Mouse (Mus musculus): ENCODE data around the gene Ksr2. TPM values are rescaled to one million over a fixed set of nuclear protein-coding genes. Genes with fewer than 3 reads are reported as not detected.

Gene Ksr2
- polyA plus RNA-seq, 2 experiments from 2014 or later: 0.20 to 0.27 TPM

DNA sequence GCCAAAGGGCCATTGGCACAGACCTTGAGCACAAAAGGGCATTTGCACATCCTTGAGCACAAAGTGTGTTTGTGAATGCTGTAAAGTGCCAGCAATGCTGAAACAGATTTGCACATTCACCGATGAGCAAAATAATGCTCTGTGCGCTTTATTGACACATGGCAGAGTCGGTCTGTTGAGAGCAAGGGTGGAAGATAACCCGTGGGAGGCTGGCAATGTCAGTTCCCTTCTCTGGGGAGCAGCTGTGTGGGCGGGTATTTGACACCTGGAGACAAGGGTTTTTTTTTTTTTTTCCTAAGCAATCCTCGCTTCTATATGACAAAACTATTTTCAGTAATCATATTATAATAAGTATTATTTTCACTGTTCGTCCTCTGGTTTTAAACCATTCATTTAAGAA lies 389.8 kb downstream of the Ksr2 start:
- no peak for ATAC-seq

DNA sequence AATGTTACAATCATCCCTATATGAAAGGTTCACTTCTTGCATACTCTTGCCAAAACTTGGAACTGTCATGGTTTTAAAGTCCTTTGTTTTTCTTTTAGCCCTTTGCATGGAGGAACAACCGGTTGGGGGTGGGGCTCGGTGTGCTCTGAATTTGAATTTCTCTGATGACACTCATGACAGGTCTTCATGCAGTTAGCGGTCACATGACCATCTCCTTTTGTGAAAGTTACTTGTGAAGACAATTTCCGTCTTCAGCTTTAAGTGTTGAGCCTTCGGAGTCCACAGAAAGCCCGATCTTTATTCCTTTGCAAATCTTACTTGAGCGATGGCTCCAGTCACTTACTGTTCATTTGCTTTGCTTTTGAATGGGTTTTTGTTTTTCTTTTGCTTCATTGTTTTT lies 397.1 kb downstream of the Ksr2 start:
- no peak for ATAC-seq

DNA sequence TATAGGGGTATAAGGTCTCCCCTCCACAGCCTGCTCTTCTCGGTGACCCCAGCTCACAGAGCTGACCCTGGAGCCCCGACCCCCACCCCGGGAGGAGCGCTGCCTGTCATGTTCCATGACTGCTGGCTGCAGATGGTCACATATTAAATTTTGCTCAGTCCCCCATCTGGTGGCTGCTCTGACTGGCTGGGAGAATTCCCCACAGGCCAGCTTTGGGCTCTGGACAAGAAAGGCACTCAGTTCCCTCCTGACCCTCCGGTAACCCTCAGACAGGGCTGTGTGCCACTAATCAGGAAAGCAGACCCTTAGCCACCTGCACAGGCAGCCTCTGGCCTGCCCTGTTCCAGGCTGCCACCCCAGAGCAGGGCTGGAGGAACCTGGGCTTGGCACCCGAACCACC lies 405.0 kb downstream of the Ksr2 start:
- no peak for ATAC-seq

DNA sequence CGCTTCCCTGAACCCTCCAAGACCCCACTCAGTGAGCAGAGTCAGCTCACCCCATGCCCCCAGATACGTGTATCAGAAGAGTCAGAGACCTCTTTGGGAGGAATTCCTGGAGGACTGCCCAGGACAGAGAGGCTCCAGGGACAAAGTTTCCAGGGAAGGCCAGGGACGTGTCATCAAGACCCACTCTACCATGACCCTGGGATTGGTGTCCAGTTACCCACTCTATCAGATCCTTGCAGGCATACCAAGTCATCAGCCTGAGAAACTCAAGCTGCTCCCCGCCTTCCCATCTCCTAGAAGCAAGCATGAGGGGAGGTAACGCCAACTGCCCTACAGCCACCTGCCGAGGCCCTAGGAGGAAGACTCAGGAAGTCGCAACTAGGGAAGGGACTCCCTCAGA lies 406.6 kb downstream of the Ksr2 start:
- ATAC-seq: no peak

DNA sequence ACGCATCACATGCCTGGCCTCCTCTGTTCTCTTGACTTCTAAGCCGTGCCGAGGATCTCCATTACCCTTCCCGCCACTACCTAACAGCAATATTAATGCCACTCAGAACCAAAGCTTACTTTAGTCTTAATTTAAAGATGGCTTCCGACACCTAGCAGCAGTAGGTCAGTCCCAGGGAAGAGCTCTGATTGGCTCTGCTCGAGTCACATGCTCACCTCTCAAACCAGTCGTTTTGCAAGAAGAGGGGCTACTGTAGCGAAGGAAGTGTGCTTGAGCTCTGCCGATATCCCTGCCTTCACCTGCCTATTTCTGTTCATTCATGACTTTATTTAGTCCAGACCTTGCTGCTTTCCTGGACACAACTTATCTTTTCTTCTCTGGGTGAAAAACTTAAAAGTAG lies 410.0 kb downstream of the Ksr2 start:
- ATAC-seq: no peak

DNA sequence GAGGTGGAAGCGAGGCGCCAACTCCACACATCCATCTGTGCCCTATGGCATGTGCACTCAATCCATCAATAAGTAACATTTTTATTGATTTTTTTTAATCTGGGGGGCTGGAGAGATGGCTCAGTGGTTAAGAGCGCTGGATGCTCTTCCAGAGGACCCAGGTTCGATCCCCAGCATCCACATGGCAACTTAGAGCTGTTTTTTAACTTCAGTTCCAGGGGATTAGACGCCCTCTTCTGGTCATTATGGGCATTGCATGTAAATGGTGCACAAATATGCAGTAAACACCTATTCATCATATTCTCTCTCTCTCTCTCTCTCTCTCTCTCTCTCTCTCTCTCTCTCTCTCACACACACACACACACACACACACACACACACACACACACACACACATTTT lies 410.7 kb downstream of the Ksr2 start:
- no peak for ATAC-seq

Other genes starting within 250 kb of the Ksr2 start
- 100 to 1,000 TPM; 119 to 153 TPM for gene Pebp1, start 126.4 kb upstream of the Ksr2 start, polyA plus RNA-seq (2017; shearing (Covaris generic))
- gene Vsig10, start 94.9 kb upstream of the Ksr2 start, polyA plus RNA-seq (2017; shearing (Covaris generic)): 1 to 10 TPM; 3.9 to 6.7 TPM
- gene Wsb2, start 56.7 kb upstream of the Ksr2 start, polyA plus RNA-seq (2017; shearing (Covaris generic)): 10 to 100 TPM; 11.0 TPM
- 10 to 100 TPM; 32.2 to 35.6 TPM for gene Rfc5, start 25.0 kb upstream of the Ksr2 start, polyA plus RNA-seq (2017; shearing (Covaris generic))